Mouse (Mus musculus): ENCODE data around the gene Pcp2. TPM values are rescaled to one million over a fixed set of nuclear protein-coding genes. Genes with fewer than 3 reads are reported as not detected.
"Not testable (repeated sequence)": the region's sequence is repeated elsewhere in the genome, so short reads cannot be mapped to it uniquely, and the experiment has no call there.

The Pcp2 gene
- polyA plus RNA-seq, 1 experiment, result not detected

DNA sequence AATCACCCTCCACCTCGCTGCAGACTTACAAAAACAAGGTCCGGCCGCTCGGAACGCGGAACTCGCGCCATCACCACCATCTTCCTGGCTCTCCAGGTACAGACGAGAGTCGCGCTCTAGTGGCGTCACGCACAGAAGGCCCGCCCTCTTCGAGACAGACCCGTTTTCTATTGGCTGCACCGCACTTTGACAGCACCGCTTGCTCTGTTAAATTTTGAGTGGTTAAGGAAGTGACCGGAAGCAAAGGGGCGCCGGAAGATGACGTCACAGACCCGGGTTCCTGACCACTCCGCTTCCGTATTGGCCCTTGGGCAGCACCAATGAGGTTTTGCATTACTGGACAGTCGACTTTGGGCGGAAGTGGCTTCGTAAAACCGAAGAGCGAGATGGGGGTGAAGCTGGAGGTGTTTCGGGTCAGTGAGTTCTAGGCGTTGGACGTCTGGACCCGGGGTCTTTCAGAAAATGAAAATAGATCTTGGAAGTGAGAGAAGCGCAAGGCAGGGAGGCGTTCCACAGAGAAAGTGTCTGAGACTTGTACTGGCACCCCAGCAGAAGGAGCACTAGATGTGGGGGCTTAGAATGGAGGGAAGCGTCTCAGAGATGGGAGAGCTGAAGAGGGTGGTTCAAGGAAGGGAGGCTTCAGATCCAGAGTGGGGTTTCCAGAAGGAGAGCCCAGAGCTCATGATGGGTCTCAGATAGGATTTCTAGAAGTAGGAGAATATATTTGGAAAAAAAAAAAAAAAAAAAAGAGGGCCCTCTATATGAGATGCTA lies 4.0 kb downstream of the Pcp2 start, which contains the start of the genes Xab2 and Pet100:
TSS of gene Xab2 (minus strand) at position 118 of the 772 bp plus-strand sequence.
TSS of gene Pet100 (plus strand) at position 350 of the 772 bp plus-strand sequence.
- peak; percentile 88 for DNase-seq (ENCODE audit: low spot score)

DNA sequence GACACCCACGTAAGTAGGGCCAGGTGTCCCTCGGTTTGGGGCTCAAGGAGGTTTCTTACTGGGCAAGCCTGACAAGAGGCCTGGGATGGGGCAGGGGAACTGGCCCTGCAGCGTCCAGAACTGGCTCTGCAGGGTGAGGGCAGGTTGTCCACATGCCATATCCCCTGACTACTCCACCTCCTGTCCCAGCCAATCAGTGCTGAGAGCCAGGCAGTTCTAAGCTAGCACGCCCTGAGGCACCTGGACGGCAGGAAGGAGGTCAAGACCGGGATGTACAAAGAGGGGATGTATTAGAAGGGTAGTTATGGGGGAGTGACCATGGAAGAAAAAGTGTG lies 15.6 kb downstream of the Pcp2 start:
- DNase-seq (ENCODE audit: low spot score), result no peak

DNA sequence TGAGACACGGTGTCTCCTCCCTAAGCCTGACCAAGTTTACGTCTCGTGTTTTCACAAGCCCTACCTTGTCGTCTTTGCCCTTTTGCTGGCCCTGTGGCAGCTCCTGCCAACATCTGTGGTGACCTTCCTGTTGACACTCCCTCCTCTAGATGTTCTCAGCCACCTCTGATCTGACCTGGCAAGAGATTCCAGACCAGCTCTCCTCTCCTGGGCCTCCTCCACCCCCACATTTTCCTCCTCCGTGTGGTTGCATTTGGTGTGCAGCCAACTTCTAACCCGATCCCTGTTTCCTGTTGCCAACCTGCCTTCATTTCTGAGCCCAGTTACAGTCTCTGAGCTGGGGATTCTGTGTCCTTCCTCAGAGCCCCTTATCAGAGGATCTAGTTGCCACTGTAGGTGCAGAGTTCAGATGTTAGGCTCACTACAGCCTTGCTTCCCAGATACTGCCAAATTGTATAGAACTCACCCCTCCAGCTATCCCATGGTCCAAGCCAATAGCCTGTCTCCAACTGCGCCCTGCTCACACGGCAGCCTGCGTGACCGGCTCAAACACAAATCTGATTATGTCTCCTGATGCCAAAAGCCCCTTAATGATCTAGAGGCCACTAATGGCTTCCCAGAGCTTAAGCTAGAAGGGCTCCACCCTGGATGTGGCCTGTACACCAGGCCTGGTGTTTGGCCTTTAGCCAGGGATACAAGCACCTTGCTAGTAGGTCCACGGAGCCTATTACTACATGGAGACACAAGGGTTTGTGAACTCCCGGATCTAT lies 16.1 kb downstream of the Pcp2 start:
- no peak for DNase-seq (ENCODE audit: low spot score)

DNA sequence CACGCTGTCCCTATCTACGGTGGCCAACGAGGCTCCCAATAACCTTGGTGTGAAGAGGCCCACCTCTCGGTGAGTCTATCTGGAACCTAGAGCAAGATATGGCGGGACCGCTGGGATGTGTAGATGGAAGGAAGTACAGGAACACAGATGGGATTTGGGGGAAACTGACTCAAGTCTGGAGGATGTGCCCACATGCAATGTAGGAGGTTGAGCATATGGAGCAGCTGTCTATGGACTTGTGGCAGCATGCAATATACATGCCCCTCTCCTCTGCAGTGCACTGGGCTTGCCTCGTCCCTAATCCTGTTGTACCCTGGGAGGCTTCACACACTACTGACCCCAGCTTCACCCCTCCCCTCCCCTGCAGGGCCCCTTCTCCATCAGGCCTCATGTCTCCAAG lies 17.5 kb downstream of the Pcp2 start:
- no peak for DNase-seq (ENCODE audit: low spot score)

DNA sequence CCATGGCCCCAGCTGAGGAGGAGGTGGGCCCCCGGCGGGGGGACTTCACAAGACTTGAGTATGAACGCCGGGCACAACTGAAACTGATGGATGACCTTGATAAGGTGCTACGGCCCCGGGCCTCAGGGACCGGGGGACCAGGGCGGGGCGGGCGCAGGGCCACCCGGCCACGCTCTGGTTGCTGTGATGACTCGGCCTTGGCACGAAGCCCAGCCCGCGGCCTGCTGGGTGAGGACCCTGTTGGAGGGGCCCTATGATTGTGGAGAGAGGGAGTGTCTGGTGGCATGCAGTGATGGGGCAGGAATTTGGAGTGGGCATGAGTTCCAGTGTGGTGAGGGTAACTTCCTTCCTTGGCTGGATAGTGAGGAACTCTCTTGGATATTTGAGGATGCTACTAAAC lies 18.8 kb downstream of the Pcp2 start:
- no peak for DNase-seq (ENCODE audit: low spot score)

DNA sequence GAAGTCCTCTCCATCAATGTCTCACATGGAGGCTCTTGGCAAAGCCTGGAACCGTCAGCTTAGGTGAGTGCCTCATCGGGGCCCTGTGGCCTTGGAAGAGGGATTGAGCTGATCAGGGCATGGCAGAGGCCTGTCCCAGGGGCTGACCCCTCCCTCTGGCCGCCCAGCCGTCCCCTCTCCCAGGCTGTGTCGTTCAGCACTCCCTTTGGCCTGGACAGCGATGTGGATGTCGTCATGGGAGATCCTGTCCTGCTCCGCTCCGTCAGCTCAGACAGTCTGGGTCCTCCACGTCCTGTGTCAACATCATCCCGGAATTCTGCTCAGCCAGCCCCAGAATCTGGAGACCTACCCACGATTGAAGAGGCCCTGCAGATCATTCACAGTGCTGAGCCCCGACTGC lies 21.9 kb downstream of the Pcp2 start:
- DNase-seq (ENCODE audit: low spot score), result no peak

DNA sequence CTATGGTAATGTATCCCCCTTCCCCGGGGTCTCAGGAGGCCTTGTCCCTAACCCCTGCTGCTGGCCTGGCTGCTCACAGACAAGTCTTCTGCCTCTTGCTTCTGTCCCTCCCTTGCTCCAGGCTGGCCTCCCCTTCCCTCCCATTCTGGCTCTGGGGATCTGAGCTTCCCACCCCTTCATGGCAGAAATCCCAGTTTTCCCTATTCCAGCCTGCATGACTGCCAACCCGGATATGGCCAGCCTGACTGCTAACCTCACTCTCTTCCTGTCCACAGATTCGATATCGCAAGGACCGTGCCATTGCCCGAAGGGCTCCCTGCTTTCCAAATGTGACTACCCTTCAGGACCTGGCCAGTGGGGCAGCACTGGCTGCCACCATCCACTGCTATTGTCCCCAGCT lies 24.9 kb downstream of the Pcp2 start:
- DNase-seq (ENCODE audit: low spot score), result no peak

DNA sequence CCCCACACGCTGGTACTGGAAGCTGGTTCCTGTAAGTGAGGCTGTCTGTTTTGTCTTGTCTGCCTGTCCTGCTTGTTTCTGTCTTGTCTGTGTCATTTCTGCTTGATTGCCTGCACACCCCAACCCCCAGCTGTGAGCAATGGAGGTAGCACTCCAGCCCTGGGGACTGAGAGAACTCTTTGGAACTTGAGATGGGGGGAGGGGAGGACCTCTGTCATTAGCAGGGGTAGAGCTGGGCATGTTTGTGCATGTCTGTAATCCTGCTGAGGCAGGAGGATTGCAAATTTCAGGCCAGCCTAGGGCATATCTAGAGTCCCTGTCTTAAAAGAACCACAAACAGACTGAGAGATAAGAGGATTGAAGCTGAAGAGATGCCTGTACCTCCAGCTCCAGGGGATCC lies 26.1 kb downstream of the Pcp2 start:
- DNase-seq (ENCODE audit: low spot score), result no peak

DNA sequence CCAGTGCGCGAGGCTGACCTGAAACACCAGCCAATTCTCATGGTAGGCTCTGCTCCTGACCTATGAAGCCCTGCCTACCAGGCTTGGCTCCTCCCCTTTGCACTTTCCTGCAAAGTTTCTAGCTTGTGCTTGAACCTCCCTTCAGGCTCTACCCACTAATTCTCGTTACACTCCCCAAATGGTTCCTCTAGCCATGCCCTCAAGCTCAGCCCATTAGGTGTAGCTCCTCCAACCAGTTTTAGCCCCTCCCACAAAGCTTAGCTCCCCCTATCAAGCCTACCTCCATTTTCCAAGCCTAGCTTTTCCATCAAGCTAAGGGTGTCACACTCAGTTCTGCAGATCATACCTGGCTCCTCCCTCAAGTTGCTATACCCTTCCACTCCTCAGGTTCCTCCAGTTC lies 27.3 kb downstream of the Pcp2 start:
- DNase-seq (ENCODE audit: low spot score), result no peak

DNA sequence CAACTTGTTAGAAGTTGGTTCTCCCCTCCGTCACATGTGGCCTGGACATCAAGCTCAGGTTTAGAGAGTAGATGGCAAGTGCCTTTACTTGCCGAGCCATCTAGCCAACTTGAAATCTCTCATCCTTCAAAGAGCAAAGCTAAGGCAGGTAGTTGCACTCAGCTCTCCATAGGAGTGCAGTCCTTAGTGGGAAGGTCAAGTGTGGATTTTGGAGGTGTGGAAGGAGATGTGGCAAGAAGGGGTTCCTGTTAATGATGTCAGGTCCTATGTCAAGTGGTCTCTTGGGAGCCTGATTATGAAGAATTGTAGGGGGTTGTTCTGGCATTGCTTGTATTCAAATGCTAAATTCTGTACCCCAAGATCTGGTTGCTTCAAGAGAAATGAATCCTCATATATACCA lies 30.9 kb downstream of the Pcp2 start:
- DNase-seq (ENCODE audit: low spot score), result no peak

DNA sequence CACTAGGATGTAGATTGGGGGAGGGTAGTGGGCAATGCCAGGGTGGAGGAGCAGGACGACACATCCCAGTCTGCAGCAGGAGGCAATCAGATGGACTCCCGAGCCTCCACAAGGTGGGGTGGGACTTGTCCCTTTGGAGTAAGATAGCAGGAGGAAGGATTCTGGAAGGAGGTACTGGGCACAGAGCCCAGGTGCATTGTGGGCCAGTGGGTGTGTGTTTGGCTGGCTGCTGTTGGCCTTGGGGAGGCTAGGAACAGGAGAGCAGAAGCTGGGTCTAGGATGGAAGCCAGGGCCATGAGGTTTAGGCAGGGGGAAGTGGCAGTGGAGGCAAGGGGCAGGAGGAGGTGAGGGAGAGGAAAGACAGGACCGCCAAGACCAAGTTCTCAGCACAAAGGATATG lies 31.9 kb downstream of the Pcp2 start:
- DNase-seq (ENCODE audit: low spot score), result no peak

DNA sequence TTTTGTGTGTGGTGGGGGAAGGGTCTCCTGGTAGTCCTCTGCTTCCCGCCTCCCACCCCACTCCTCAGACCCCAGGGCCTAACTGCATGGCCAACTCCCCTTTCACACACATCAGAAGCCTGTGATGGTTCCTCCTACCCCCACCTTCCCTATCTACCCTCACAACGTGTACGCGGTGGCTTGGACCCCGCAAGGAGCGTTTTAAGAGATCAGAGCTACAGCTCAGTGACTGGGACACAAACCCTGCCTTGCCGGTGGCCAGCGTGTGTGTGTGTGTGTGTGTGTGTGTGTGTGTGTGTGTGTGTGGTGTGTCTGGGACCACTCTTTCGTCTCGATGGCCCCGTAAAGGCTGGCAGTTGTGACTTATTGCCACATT lies 37.1 kb downstream of the Pcp2 start:
- DNase-seq (ENCODE audit: low spot score), result no peak

DNA sequence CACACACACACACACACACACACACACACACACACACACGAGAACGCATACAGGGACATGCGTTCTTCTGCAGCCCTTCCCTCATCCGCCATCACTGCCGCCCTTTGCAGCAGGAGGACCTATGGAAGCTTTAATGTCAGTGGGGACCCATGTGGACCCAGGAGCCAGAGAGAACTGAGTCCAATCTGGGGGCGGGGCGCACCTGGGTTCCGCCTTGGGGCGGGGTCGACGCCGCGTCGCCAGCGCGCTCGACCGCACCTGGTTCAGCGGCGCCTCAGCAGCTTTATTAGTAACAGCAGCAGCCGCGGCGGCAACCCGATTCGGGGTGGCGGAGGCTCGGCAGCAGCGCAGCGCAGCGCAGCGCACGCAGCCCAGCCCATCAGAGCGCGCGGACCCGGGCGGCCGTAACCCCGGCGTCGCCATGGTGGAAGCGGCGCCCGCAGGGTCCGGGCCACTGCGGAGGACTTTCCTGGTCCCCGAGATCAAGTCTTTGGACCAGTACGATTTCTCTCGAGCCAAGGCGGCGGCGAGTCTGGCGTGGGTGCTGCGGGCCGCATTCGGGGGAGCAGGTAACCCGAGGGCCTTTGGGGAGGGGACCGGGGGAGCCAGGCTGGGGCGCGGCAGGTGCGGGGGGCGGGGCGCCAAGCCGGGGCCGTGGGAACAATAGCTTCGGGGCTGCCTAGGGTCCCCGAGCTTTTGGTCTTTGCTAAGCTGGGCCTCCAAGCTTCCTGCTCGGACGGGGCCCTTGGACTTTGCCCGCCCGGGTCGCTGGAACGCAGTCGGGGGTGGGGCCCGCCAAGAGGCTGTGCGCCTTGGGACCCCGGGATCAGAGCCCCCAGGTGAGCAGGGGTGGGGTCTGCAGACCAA lies 37.7 kb downstream of the Pcp2 start:
- peak; percentile 50 for DNase-seq (ENCODE audit: low spot score)

DNA sequence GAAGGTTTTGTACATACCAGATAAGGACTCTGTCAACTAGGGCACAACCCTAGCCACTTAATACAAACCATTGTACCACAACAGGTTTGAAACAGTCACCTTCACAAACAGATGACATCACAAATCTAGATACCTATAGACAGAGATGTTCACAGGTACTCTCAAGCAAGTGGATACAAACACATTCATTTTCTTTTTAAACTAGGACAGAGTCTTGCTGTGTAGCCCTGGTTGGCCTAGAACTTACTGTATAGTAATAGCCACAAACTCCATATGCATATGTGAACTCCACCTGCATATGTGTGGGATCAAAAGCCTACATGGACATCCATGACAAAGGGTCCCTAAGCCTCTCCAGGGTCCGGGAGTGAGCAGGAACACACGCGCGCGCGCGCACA lies 38.4 kb downstream of the Pcp2 start, which contains the start of gene Camsap3:
TSS of gene Camsap3 (plus strand) at position 301 of the 398 bp plus-strand sequence.
- DNase-seq (ENCODE audit: low spot score), result no peak

DNA sequence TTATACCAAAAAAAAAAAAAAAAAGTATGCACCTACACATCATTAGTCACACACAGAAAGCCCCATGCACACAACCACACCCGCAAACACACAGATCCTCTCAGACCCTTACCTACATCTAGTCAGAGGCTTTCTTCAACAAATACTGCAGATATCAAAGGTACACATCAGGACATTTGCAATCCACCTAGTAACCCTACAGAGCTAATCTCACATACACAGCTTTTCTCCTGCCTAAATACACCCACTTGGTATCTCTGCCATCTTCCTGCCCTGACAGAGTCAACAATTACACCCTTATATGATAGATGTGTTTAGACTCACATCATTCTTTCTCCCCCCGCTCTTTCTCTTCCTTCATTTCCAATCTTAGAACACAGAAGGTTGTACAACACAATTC lies 38.9 kb downstream of the Pcp2 start:
- no peak for DNase-seq (ENCODE audit: low spot score)

DNA sequence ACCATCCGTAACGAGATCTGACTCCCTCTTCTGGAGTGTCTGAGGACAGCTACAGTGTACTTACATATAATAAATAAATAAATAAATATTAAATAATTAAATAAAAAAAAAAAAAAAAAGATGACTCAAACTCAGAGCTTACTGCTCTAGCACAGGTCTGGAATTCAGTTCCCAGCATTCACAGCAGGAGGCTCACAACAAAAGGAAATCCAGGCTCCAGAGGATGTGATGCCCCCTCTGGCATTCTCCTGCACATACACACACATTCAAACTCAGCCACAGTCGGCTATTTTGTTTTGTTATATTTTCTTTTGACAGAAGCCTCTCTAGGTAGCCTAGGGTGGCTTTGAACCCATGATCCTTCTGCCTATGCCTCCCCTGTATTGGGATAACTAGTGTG lies 43.4 kb downstream of the Pcp2 start:
- DNase-seq (ENCODE audit: low spot score), result not testable (repeated sequence)

DNA sequence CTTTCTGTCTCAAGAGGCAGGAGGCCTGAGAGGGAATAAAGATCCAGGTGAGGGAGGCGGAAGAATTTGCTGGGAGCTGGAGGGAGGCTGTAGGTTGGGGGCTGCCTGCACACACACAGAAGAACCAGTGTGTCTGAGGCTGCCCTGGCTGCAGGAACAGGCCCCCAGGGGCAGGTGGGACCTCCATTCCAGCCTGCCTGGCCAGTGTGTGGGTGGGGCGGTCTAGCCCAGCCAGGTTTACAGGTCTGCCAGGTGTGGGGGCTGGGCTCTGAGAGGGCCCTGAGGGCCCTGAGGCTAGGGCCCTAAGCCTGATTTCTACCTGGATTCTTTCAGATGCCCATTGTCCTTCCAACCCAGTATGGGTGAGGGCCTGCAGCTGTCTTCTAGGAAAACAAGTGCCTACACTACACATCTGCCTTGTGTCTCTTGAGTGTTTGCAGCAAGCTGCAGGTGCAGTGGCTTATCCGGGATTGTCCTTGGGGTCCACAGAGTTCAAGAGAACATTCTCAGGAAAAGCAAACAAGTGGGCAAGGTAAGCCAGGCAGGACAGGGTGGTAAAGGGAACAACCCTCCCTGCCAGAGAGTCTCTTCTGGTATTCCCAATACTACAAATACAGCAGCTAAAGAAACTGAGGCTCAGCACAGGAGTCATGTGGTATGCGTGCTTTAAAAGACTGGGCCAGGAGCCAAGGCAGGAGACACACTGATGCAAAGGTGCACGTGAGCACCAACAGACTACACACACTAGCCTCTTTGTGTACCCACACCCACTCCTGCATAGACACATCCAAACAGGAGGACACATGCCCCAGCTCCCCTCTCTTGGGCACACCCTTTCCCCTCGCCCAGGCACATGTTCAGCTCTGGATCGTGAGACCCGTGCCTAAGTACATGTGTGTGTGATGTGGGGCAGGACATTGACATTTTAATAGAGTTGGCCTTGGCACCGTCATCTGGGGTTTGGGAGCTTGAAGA lies 45.7 kb downstream of the Pcp2 start:
- peak; percentile 38 for DNase-seq (ENCODE audit: low spot score)

DNA sequence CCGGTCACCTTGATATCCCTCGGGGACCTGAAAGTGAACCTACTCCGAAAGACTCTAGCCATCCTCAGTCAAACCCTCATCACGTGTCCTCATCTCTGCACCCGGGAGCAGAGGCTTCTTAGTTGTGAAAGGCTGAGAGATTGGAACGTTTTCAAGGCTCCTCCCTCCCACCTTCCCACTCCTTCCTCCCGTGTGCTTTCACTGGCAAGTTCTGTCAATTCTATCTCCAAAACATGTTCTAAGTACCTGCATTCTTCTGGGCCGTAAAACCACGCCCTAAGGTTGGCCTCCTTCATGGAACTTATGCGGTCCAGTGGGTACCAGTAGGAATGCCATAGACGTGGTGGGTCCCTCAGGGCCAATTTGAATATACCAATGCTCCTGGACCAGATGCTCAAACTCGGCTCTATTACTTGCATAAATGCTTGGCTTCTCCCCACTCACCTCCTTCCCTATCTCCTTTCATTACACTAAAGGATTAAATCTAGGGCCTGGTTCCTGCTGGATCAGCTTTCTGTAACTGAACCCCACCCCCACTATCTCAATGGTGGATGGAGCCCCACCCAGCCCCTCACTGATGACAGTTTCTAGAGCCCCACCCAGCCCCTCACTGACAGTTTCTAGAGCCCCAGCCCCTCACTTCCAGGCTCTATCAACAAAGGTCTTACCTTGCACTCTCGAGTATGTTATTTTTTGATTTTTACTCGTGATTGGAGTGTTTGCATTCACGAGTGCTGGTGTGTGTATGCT lies 49.0 kb downstream of the Pcp2 start:
- DNase-seq (ENCODE audit: low spot score), result no peak

DNA sequence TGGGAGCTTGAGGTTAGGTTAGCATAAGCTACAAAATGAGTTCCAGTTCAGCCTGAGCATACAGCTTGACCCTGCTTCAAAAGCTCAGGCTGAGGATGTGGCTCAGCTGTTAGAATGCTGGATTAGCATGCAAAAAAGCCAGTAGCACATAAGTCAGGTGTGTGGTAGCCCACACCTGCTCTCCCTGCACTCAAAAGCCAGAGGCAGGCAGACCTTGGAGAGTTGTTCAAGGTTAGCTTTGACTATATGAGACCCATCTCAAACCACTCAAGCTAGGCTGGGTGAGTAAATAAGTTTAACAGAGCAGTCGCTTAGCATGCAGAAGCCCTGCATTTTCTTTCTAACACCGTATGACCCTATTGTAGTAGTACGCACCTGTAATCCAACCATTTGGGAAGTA lies 50.8 kb downstream of the Pcp2 start:
- no peak for DNase-seq (ENCODE audit: low spot score)
